Mouse (Mus musculus): Measurements from ENCODE around the gene Clcnkb. TPM values are rescaled to one million over a fixed set of nuclear protein-coding genes. Genes with fewer than 3 reads are reported as not detected.
A peak's percentile ranks its signal among the peaks of the same experiment; 100 is the strongest.

Clcnkb gene
- polyA plus RNA-seq, 1 experiment, result not detected

GRCm38 (mm10) chr4:141439083-141439803 lies 23.4 kb upstream of the Clcnkb start:
- H3K4me1 ChIP-seq (ENCODE audit: control insufficient read depth, insufficient read depth, low read length), result peaks cover 5% of the 10 kb centered on the region
- DNase-seq, result no peak

DNA sequence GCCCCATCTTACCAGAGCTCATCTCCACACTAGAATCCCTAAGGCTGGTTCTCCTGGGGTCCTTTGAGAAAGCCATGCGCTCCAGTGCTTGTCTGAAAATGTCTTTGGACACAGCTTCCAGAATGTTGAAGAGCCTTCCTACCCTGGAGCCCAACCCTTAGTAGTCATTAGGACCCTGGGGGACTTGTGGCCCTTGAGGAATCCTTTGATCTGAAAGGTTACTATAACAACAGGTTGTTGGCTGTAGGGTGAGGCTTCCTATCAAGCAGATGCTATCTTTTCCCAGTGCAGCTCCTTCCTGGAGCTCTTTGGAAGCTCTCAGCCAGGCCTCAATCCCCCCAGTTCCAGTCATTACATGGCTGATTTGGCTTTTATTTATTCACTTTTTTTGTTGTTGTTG lies 20.2 kb upstream of the Clcnkb start, which contains the start of gene Srarp:
Gene Srarp, minus strand, starts transcription at position 132 of the 400 bp plus-strand sequence.
- Histone ChIP-seq H3K4me3 (replicated peaks; ENCODE audit: extremely low read depth, low read depth, low read length) (no peak within 1 kb of the TSS), H3K4me1 (ENCODE audit: control insufficient read depth, insufficient read depth, low read length) (peaks cover 2% of the 10 kb centered on the region)
- no peak for DNase-seq
- 86% methylated on average over 1 of the region's 1 CpGs for WGBS
- TF ChIP-seq POLR2A (IDR thresholded peaks at IDR 0.05; ENCODE audit: borderline replicate concordance, extremely low read depth, low read depth, low read length), result no peak
- TF ChIP-seq CTCF (IDR thresholded peaks at IDR 0.05; ENCODE audit: insufficient read depth, low read length), result no peak

More at GRCm38 (mm10) chr4:141439083-141439803, 23.4 kb upstream of the Clcnkb start:
- 62% methylated on average over 12 of the region's 12 CpGs for WGBS
- TF ChIP-seq POLR2A (IDR thresholded peaks at IDR 0.05; ENCODE audit: borderline replicate concordance, extremely low read depth, low read depth, low read length) (no peak), CTCF (IDR thresholded peaks at IDR 0.05; ENCODE audit: insufficient read depth, low read length) (no peak)
- H3K4me3 ChIP-seq (replicated peaks; ENCODE audit: extremely low read depth, low read depth, low read length), result no peak overlapping the region

GRCm38 (mm10) chr4:141433191-141433590 lies 17.4 kb upstream of the Clcnkb start:
- DNase-seq, result no peak
- H3K4me1 ChIP-seq (ENCODE audit: control insufficient read depth, insufficient read depth, low read length), result no peaks in the 10 kb centered on the region
- TF ChIP-seq POLR2A (IDR thresholded peaks at IDR 0.05; ENCODE audit: borderline replicate concordance, extremely low read depth, low read depth, low read length) (no peak), CTCF (IDR thresholded peaks at IDR 0.05; ENCODE audit: insufficient read depth, low read length) (no peak)
- no peak overlapping the region for H3K4me3 ChIP-seq (replicated peaks; ENCODE audit: extremely low read depth, low read depth, low read length)
- WGBS, result 84% methylated on average over 18 of the region's 18 CpGs

DNA sequence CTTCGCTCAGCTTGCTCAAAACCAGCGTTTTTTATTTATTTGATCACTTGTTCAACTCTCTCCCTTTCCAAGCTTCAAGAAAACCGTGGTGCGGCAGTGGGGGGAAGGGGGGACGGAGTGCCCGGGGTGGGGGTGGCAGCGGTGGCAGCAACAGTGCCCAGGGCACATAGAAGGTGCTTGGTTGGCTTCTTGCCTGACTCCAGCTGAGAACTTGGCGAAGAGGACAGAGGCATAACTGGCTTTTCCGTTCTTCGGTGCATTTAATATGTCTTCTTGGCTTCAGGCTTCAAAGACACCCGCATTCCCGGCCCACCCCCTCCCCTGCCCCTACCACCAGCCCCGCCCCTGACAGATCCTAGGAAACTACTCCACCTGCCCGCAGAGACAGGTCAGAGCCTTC lies 16.9 kb upstream of the Clcnkb start:
- no peaks in the 10 kb centered on the region for H3K4me1 ChIP-seq (ENCODE audit: control insufficient read depth, insufficient read depth, low read length)
- 55% methylated on average over 14 of the region's 14 CpGs for WGBS
- DNase-seq, result no peak
- no peak for TF ChIP-seq CTCF (IDR thresholded peaks at IDR 0.05; ENCODE audit: insufficient read depth, low read length)
- TF ChIP-seq POLR2A (IDR thresholded peaks at IDR 0.05; ENCODE audit: borderline replicate concordance, extremely low read depth, low read depth, low read length), result no peak
- no peak overlapping the region for H3K4me3 ChIP-seq (replicated peaks; ENCODE audit: extremely low read depth, low read depth, low read length)

DNA sequence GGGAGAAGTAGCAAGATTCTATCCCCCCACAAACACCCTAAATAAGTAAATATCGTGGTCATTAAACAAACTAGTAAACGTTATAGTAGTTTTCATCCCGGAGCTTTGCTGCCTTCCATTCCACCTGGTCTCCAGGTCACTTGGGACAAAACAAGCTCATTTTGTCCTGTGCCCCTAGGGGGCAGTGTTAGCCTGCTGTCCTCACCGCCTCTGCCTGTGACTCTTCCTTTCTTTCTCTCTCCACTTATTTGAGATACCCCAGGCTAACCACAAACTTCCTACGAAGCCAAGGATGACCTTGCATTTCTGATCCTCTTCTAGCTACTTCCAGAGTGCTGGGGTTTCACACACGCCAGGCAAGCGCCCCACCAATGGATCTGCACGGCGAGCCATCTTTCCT lies 15.2 kb upstream of the Clcnkb start:
- Histone ChIP-seq H3K4me3 (replicated peaks; ENCODE audit: extremely low read depth, low read depth, low read length) (no peak overlapping the region), H3K4me1 (ENCODE audit: control insufficient read depth, insufficient read depth, low read length) (peaks cover under 1% of the 10 kb centered on the region; the same call in 1 of the 2 replicates)
- 33% methylated on average over 9 of the region's 9 CpGs for WGBS
- DNase-seq, result peak; percentile 75
- TF ChIP-seq CTCF (IDR thresholded peaks at IDR 0.05; ENCODE audit: insufficient read depth, low read length) (peak; percentile 92), POLR2A (IDR thresholded peaks at IDR 0.05; ENCODE audit: borderline replicate concordance, extremely low read depth, low read depth, low read length) (no peak)

DNA sequence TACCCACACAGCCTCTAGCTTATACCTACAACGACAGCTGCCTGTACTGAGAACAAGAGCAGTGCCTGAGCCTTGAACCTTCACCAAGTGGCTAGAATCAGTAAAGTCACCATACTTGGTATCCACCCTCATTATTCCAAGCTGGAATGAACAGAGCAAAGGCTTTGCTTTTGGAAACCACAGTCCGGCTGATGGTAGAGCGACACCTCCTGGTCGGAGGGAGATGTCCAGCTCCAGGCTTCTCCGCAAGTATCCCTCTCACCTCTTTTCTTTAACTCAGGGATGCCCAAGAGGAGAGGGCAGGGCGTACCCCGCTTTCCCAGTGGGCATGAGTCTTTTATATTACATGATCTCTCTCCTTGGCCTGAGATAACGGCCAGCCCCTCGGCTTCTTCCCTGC lies 14.0 kb upstream of the Clcnkb start:
- peak; percentile 74 for TF ChIP-seq CTCF (IDR thresholded peaks at IDR 0.05; ENCODE audit: insufficient read depth, low read length)
- TF ChIP-seq POLR2A (IDR thresholded peaks at IDR 0.05; ENCODE audit: borderline replicate concordance, extremely low read depth, low read depth, low read length), result no peak
- no peak for DNase-seq
- H3K4me1 ChIP-seq (ENCODE audit: control insufficient read depth, insufficient read depth, low read length), result peaks cover 3% of the 10 kb centered on the region
- no peak overlapping the region for H3K4me3 ChIP-seq (replicated peaks; ENCODE audit: extremely low read depth, low read depth, low read length)
- WGBS, result 48% methylated on average over 9 of the region's 9 CpGs

DNA sequence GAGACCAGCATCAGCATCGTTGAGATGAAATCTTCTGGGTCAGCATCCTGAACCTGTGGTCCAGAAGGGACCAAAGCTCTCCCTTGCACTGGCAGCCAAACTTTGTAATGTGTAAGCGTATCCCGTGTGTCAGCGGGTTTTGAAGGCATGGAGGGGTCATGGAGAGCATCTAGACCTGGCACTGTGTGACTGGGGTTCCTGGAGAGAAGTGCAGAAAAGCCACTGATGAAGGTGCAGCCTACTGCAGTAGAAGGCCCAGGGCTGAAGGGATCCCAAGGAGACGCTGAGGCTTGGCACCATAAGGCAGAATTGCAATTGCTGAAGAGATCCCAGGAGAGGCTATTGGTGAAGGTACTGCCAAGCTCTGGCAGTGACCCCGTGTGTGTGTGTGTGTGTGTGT lies 13.6 kb upstream of the Clcnkb start:
- DNase-seq, result no peak
- no peak overlapping the region for H3K4me3 ChIP-seq (replicated peaks; ENCODE audit: extremely low read depth, low read depth, low read length)
- TF ChIP-seq CTCF (IDR thresholded peaks at IDR 0.05; ENCODE audit: insufficient read depth, low read length) (no peak), POLR2A (IDR thresholded peaks at IDR 0.05; ENCODE audit: borderline replicate concordance, extremely low read depth, low read depth, low read length) (no peak)
- 77% methylated on average over 6 of the region's 6 CpGs for WGBS
- peaks cover 3% of the 10 kb centered on the region for H3K4me1 ChIP-seq (ENCODE audit: control insufficient read depth, insufficient read depth, low read length)

DNA sequence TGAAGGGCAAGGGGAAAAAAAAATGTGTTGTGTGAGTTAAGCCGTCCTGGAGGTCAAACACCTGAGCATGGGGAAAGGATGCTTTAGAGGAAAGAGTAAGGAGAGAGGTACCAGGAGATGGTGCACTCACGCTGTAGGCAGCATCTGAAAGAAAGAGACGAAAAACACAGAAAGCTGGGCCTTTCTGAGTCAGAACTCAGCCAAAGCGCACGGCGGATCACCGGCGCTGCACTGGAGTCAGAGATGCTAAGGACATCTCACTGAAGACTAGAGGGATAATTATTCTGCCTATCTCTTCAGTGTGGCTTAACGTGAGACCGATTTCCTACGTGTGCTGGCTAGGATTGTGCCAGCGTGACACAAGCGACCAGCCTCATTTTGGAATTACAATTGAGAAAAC lies 12.1 kb upstream of the Clcnkb start:
- TF ChIP-seq CTCF (IDR thresholded peaks at IDR 0.05; ENCODE audit: insufficient read depth, low read length) (no peak), POLR2A (IDR thresholded peaks at IDR 0.05; ENCODE audit: borderline replicate concordance, extremely low read depth, low read depth, low read length) (no peak)
- no peak for DNase-seq
- WGBS, result 89% methylated on average over 13 of the region's 13 CpGs
- peaks cover 3% of the 10 kb centered on the region for H3K4me1 ChIP-seq (ENCODE audit: control insufficient read depth, insufficient read depth, low read length)
- H3K4me3 ChIP-seq (replicated peaks; ENCODE audit: extremely low read depth, low read depth, low read length), result no peak overlapping the region

DNA sequence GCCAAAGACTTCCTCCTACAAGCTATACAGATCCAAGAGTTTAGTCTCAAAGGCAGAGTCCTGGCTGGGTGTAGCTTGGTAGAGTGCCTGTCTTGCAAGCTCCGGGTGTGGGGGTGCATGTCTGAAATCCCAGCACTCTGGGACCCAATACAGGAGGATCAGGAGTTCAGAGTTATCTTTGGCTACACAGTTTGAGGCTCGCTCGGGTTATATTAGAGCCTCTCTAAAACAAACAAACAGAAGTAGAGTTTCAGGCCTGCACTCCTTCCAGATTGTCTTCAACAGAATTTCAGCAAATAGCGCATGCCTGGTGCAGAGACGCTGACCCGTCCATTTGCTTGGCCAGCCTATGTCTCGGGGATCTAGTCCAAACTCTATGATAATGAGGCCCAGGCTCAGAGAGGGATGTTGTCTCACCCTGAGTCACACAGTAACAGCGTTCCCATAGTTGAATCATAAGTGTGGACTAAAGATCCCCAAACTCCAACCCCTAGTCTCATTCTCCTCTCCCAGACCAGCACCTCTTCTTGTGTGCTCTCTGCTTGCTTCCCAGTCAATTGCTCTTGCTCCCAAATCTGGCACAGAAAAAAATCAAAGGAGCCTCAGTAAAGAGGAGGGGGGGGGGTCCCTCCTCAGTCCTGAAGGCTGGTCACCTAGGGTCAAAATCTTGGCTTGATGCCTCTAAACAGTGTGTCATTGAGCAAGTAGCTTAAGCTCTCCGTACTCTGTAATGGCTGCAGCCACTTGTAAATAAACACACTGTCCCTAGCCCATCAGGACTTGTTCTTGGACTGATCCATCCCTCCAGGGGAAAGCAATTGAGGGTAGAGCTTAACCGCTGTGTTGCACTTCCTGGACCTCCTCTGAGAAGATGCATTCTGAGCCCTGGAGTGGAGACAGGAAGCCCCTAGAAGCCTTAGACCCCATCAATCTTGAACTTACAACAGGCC lies 11.3 kb upstream of the Clcnkb start:
- no peak for DNase-seq
- WGBS, result 65% methylated on average over 10 of the region's 10 CpGs
- no peak for TF ChIP-seq CTCF (IDR thresholded peaks at IDR 0.05; ENCODE audit: insufficient read depth, low read length)
- TF ChIP-seq POLR2A (IDR thresholded peaks at IDR 0.05; ENCODE audit: borderline replicate concordance, extremely low read depth, low read depth, low read length), result no peak
- Histone ChIP-seq H3K4me3 (replicated peaks; ENCODE audit: extremely low read depth, low read depth, low read length) (no peak overlapping the region), H3K4me1 (ENCODE audit: control insufficient read depth, insufficient read depth, low read length) (peaks cover 3% of the 10 kb centered on the region)

Data from lung, adult 2 months (tissue).